Mouse (Mus musculus): ENCODE results near the gene Plxdc1.

Gene Plxdc1

GRCm38 (mm10) chr11:98016824-98017223 is 30.6 kb upstream of the Plxdc1 start:
- DNase-seq (ENCODE audit: low read depth, low spot score): no peak

GRCm38 (mm10) chr11:98016177-98016576 is 29.9 kb upstream of the Plxdc1 start:
- no peak for DNase-seq (ENCODE audit: low read depth, low spot score)

- DNase-seq (ENCODE audit: low read depth, low spot score): no peak
These were observed 26.6 kb upstream of the Plxdc1 start for GRCm38 (mm10) chr11:98012831-98013230.

GRCm38 (mm10) chr11:98011716-98012115 is 25.5 kb upstream of the Plxdc1 start:
- DNase-seq (ENCODE audit: low read depth, low spot score): no peak

- DNase-seq (ENCODE audit: low read depth, low spot score): peak; percentile 60
These were observed 21.8 kb upstream of the Plxdc1 start for GRCm38 (mm10) chr11:98008087-98008486.

- no peak for DNase-seq (ENCODE audit: low read depth, low spot score)
These were observed 19.4 kb upstream of the Plxdc1 start for GRCm38 (mm10) chr11:98005686-98006085.

- no peak for DNase-seq (ENCODE audit: low read depth, low spot score)
These were observed 18.8 kb upstream of the Plxdc1 start for GRCm38 (mm10) chr11:98005076-98005475.

- DNase-seq (ENCODE audit: low read depth, low spot score): no peak
These were observed 17.9 kb upstream of the Plxdc1 start for GRCm38 (mm10) chr11:98004161-98004560.

GRCm38 (mm10) chr11:98003171-98003671 is 17.0 kb upstream of the Plxdc1 start:
- DNase-seq (ENCODE audit: low read depth, low spot score): peak; percentile 71

- DNase-seq (ENCODE audit: low read depth, low spot score): peak; percentile 95
These were observed 16.4 kb upstream of the Plxdc1 start for GRCm38 (mm10) chr11:98002627-98003026.

- DNase-seq (ENCODE audit: low read depth, low spot score): no peak
These were observed 15.7 kb upstream of the Plxdc1 start for GRCm38 (mm10) chr11:98001986-98002385.

GRCm38 (mm10) chr11:98001351-98001824 is 15.1 kb upstream of the Plxdc1 start:
- DNase-seq (ENCODE audit: low read depth, low spot score): peak; percentile 74

- DNase-seq (ENCODE audit: low read depth, low spot score): peak; percentile 89
These were observed 14.3 kb upstream of the Plxdc1 start for GRCm38 (mm10) chr11:98000378-98001140.

- DNase-seq (ENCODE audit: low read depth, low spot score): no peak
These were observed 13.5 kb upstream of the Plxdc1 start for GRCm38 (mm10) chr11:97999748-98000147.

GRCm38 (mm10) chr11:97998898-97999608 is 12.8 kb upstream of the Plxdc1 start:
- DNase-seq (ENCODE audit: low read depth, low spot score): peak; percentile 96

- DNase-seq (ENCODE audit: low read depth, low spot score): no peak
These were observed 12.0 kb upstream of the Plxdc1 start for GRCm38 (mm10) chr11:97998074-97998793.

- no peak for DNase-seq (ENCODE audit: low read depth, low spot score)
These were observed 11.2 kb upstream of the Plxdc1 start for GRCm38 (mm10) chr11:97997387-97997960.

GRCm38 (mm10) chr11:97996691-97997090 is 10.4 kb upstream of the Plxdc1 start:
- no peak for DNase-seq (ENCODE audit: low read depth, low spot score)

GRCm38 (mm10) chr11:97995564-97996288 is 9.5 kb upstream of the Plxdc1 start, which contains the start of gene Arl5c:
Gene Arl5c (minus strand): TSS chr11:97996181.
- peak; percentile 87 for DNase-seq (ENCODE audit: low read depth, low spot score)

- peak; percentile 93 for DNase-seq (ENCODE audit: low read depth, low spot score)
These were observed 8.4 kb upstream of the Plxdc1 start for GRCm38 (mm10) chr11:97994539-97995100.

Measured in CD4-positive, CD25-positive, alpha-beta regulatory T cell, adult 2 months (primary cell).